Mouse (Mus musculus) testis, postnatal 10 days (tissue): ENCODE results near the gene Prkar2a.
"Not testable (repeated sequence)": the region's sequence is repeated elsewhere in the genome, so short reads cannot be mapped to it uniquely, and the experiment has no call there.

Experiments used
- DNase-seq: peaks from one replicate; pipeline ENCODE4 v3.0.0; 2021; ENCODE audit warnings: low spot score

Prkar2a gene

DNA sequence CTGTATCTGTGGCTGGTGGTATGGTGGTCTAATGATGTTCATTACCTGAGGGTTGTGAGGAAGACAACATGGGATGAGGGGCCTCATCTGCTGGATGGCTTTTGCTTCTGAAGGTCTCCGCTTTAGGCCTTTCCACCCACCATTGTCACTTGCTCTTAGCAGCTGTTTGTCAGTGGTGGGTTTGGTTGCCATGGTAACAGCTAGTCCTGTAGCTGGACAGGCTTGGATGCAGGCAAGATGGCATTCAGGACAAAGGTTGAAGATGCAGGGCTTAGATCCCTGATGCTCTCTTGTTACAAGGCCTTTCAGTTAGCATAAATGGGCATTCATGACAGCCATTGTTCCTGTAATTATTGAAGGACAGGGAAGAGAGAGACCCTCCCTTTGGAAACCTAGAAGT, at the start of gene Prkar2a:
Gene Prkar2a, plus strand, starts transcription at position 209 of the 400 bp plus-strand sequence.
- DNase-seq: no peak

DNA sequence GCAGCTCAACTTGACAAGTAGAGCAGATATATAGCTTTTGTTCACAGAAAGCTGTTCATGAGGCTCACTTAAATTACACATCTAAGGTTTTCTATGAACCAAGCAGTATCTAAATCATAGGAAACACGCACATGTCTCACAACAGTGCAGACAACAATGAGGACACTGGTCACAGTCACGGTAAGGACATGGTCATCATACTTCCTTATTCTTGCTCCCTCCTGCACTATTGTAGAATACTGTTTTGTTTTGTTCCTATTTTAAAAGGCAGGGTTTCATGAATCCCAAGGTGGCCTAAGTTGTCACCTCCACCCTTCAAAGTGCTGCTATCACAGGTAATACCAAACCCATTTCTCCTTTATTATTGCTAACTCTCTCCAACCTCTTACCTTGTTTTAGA, 49.3 kb upstream of the Prkar2a start:
- no peak for DNase-seq

DNA sequence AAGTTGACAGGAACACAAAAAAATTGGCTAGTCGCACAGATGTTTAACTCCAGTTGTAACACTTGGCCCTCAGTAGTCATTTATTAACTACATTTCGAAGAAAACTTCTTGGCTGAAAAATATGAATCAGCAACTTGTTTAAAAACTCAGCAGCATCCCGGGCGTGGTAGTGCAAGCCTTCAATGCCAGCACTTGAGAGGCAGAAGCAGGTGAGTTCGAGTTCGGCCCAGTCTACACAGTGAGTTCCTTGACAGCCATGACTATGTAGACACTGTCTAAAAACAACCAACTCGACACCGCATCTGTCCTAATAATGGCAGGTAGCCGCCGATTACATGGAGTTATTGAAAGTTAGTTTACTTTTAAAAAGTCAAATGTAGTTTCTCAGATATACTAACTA, 40.9 kb upstream of the Prkar2a start:
- no peak for DNase-seq

DNA sequence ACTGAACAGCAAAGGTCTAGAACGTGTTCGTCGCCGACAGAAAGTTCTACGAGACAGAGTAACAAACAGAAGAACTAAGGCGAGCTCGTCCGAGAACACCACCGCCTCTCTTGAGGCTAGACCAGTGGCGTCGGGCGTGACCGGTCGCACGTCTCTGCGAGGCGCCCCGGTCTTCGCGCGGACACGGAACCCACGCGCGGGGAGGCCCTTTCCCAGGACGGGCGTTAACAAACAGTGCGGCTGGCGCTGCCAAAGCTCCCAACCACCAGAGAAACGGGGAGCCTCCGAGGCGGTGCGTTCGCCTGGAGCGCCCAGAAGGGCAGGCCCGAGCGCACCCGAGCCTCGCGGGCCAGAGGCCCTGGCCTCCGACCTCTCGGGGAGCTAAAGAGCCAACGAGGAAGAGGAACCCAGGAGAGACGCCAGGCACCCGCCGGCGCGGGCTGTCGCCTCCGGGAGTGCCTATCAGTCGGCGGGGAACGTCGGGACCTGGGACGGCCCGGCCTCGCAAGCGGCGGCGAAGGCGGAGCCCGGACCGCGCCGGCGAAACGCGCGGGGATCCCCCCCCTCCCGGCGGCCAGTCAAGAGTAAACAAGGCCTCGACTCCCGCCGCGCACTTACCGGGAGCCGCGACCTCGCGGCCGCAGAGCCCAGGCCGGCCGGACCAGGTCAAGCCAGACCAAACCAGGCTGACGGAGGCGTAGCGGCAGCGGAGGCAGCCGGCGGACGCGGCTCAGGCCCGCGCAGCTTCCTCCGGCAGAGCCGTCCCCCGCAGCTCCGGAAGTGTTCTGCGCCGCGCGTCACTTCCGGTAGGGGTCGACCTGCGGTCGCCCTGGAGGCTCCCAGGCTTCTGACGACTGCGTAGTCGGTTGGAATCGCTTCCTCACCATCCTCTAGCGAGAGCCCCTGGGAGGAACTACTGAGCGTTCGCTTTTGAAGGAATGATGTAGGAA, 40.2 kb upstream of the Prkar2a start, which contains the start of gene Arih2:
Gene Arih2, minus strand, starts transcription at position 776 of the 950 bp plus-strand sequence.
- peak; percentile 92 for DNase-seq

DNA sequence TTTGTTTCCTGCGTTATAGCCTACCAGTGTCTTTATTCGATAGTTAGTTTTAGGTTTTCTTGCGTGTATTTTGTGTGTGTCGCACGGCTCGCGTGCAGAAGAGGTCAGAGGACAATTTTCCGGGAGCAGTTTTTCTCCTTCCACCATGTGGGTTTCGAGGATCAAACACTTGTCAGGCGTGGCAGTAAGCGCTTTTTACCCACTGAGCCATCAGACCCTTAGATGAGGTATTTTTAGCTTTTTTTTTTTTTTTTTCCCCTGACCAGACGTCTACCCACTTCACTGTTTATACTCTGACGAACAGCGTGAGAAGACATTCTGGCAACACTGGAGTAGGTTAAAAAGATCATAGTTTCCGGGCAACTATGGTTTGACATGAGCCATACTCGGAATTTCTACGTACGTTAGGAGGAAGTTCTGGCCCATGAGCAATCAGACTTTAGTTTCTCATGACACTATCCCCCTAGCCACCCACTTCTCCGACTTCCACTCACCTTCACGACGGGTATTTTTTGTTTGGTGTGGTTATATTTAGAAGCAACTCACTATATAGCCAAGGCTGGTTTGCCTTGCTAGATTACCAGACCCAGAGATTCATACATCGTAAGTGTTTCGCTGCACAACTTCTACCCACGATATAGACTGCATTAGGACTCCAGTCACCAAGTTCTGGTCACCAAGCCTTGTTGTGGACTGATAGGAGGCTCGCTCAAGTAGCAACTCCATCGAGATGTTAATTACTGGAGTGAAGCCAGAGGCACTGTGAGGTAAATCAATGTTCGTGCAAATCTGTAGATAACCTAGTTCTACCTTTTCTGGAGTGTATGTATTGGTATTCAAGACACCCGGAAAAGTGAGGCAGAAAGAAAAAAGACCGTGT, 39.3 kb upstream of the Prkar2a start:
- no peak for DNase-seq

DNA sequence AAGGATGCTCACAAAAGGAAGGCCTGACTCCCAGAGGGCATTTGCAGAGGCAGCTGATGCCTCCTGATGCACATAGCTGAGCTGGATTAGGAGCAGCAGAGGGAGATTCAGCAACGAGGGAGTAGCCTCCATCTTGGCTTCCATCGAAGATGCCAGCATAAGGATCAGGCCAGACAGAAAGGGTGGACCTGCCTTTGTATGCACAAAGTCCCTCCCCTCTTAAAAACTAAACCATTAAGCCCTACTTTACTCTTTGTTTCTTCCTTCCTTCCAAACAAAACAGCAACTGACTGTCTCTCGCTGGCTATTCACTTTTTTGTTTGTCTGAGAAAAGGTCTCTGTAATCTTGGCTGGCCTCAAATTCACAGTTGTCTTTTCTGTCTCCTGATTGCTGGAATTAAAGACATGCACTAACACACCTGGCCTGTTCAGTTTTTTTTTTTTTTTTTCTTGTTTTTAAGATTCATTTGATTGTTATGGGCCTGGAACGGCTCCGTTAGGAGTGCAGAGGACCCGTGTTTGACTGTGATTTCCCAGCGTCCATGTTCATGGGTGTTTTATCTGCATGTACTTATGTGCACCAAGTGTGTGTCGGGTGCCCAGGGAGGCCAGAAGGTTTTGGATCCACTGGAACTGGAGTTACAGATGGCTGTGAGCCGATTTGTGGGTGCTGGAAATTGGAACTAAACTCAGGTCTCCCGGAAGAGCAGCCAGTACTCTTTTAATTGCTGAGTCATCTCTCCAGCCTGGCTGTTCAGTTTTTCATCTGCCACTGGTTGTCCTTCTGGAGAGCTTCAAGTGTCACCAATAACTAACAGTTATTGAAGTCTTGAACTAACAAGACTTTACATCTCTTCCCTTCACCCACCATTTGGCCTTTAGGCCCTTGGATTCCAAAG, 34.3 kb upstream of the Prkar2a start:
- no peak for DNase-seq

DNA sequence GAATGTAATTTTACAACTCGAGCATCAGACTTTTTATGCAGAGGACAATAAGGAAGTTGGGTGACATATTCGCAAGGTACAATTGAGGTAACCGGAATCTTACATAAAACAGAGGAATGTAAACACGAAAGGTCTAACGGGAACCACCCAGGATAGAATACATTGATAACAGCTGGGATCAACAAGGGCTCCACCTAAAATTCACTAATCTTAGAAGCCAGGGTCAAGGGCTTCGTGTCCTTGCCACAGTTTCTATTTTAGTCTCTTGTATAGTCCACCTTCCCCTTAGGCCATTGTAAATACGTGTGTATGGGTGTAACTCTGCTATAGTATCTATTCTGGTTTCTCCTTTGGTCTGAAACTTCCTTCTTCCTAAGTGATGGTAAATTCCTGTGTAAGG, 33.2 kb upstream of the Prkar2a start:
- DNase-seq: not testable (repeated sequence)

DNA sequence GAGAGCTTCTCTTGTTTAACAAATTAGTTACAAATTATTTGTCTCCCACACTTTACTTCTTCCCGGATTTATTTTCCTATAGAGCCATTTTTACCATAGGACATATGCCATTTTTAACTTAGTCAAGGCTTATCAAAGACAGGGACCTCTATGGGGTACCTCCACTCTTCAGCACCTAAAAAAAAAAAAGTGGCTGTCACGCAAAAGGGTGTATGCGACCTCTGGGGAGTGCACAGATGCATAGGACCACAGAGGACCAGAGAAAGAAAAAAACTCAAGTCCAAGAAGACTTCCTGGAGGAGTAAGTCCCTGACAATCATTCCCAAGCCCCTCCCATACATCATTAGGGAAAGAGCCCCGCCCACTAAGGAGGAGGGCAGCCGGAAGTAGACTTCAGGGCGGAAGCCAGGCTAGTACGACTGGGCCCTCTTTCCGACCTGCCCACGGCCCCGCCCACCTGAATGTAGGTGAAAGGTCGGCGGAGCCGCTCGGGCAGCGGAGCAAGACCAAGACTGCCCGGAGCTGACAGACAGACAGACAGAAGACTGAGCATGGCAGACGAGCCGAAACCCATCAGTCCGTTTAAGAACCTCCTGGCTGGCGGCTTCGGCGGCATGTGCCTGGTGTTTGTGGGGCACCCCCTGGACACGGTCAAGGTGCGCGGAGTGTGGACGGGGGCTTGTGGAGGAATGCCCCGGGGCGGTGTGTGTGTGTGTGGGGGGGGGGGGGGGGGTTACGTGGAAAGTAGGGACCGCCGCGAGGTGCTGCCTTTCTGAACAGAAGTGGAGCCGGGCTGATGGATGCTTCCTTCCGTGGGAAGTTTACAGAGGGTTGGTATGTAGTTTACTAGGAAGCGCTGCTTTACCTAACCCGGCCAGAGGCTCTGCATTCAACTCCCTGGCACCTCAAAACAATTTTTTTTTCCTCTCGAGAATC, 27.2 kb upstream of the Prkar2a start, which contains the start of gene Slc25a20:
Gene Slc25a20, plus strand, starts transcription at position 412 of the 936 bp plus-strand sequence.
- peak; percentile 90 for DNase-seq

DNA sequence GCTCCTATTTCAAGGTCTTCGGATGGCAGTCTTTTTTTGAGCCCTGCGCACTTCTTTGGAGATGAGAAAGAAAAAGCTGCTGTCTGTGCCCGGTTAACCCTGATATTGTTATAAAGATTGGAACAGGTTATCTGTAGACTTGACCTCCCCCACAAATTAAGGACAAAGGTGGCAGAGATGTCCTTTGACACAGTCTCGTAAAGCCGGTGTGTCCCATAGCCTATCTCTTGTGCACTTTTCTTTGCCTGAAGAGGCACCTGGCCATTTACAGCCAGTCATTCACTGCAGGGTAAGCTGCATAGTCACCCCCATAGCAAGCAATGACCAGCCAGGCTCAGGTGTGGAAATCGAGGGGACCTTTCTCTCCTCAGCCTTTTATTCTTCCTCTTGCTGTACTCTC, 26.5 kb upstream of the Prkar2a start:
- DNase-seq: no peak

DNA sequence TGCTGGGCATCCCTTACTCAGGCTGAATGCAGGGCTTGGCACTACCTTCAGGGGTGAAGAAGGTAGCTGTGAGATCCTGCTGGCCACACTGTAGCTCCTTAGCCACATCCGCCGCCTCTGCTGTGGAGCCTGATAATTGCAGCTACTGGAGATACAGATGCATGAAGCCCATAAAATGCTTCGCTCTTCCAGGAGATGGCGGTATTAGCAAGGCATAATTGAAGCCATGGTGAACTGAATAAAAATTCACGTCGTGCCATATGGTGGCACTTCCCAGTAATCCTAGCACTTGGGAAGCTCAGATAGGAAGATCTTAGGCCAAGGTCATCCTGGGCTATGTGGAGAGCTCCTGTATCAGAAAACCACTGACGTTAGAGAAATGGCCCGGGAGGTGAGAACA, 19.2 kb upstream of the Prkar2a start:
- no peak for DNase-seq

DNA sequence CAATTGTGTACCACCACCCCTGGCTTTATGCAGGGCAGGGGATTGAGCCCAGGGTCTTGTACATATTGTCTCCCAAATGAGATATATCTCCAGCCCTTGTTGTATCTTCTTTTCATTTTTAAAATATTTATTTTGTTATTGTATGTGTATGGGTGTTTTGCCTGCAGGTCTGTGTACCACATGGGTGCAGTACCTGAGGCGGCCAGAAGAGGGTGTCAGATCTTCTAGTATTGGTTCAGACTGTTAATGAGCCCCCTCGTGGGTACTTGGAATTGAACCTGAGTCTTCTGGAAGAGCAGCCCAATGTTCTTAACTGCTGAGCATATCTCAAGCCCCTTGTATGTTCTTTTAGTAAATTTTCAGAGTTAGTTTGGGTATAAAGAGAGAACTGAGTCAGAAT, 16.0 kb upstream of the Prkar2a start:
- DNase-seq: peak; percentile 66

DNA sequence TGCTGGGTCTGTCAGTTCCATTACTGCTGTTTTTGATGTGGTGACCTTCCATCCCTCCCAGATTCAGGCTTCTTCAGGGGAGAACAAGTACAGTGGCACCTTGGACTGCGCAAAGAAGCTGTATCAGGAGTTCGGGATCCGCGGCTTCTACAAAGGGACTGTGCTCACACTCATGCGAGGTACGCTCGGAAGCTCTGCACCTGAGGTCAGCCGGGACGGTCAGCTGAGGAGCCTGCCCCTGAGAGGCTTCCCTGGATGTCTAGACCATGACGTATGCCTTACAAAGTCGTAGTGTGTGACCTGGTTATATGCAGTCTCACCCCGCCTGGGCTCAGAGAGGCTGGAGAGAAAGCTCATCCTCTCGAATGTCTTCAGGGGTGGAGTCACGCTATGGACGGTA, 9.1 kb upstream of the Prkar2a start:
- no peak for DNase-seq

DNA sequence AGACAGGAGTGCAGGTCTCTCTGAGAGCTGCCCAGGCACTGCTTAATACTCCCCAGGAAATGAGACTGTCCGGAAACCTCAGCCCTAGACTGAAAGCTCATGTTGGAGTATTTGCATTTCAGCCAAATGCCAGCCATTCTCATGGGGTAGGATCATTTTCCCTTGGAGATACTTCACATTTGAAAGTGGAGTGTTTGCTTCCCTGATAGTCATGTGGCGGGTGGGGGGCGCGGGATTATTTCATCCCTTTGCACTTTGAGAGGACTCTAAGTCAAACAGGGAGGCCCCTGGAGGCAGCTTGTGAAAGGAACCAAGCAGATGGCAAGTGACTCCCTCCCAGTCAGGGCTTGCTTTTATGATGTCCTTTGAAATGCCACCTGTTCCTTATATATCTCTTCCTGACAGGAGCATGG, 2.6 kb upstream of the Prkar2a start:
- no peak for DNase-seq

DNA sequence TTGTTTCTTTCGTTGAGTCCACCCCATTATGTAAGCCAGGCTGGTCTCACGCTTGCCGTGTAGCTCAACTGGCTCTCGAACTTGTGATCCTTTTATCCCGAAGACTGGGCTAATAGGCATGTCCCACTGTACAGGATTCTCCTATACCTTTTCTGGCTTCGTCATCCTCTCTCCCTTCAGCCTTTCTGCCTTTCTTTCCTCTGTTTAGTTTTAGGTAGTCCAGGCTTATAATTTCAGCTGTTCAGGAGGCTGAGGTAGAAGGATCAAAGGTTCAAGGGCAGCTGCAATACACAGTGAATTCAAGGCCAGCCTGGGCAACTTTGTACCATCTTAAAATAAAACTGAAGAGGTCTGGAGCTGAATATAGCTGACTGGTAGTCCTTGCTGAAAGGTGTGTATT, 1.9 kb upstream of the Prkar2a start:
- no peak for DNase-seq

DNA sequence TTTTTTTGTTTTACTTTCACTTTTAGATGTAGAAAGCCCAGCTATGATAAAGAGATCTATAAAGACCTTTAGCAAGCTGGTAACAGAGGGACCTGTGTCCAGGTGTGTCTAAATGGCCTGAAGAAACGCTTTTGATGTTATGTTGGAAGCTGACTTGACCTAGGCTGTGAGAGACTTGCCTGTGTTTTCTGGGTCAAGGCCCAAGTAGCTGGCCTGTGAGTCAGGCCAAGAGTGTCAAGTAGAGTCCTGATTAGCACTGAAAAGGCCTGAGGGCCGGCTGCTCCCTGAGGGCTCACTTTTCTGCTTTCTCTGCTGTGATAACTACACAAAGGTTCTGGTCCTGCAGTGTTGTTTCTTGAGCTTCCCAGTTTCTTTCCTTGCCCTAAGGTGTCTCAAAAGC, 1.4 kb upstream of the Prkar2a start:
- DNase-seq: no peak

DNA sequence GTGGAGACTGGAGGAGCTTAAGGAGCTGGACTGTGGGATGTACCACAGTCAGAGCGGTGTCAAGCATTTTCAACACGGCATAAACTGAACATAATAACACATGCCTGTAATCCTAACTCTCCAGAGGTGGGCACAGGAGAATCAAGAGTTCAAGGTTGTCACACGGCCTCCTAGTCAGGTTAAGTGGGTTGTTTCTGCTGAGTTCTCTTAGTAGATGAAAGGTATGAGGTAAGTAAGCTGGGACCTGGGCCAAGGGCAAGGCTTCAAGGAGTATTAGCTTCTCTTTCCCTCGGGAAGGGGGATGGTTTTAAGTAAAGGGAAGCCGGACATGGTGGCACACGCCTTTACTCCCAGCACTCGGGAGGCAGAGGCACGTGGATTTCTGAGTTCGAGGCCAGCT, 663 bp upstream of the Prkar2a start:
- no peak for DNase-seq

DNA sequence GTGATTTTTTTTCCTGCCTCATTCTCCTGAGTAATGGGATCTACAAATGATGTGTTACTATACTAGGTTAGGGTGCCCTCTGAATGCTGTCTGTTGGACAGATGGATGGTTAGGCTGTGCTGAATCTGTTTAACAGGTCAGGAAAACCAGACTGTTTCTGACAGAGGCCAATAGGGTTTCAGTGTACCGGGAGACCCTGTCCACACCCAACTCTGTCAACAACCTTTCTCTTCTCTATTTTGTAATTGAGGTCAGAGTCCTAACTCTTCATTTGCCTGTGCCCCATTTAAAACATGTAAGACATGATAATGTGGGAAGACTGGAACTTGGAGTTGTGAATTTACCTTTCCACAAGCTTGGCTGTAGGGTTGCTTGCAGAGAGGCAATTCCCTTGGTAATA, 879 bp downstream of the Prkar2a start:
- DNase-seq: no peak

DNA sequence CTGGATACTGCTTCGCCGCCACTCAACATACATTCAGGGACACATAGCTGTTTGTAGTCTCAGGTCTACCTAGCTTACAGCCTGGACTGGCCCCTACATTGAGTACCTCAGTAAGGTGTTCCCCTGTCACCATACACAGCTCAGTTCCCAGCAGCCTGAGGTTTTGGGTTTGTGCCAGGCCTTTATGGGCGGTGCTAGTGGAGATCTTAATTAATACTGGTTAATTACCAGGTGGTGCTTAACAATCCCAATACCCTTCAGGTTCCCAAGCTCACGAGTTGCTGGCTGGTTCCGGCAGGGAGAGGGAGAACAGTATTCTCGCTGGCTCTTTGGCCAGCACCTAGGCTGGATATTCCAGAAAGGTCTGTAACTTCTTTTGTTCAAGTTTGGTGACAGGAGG, 1.8 kb downstream of the Prkar2a start:
- DNase-seq: no peak

DNA sequence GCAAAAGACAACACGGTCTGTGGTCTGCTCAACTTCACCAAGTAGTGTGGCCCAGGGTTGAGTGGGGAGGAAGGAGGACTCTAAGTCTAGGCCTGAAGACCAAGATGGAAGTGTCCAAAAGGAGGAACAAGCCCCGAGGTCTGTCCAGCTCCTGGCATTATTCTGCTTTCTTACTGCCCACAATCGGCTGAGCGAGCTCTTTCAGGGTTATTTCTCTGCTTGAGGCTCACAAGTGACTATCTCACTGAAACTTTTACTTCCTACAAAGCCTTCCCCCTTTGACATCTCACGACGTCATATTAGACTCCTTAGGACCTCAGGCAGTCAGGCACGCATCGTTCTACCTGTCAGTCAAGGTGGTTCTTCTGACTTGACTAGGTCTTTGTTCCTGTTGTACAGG, 2.3 kb downstream of the Prkar2a start:
- no peak for DNase-seq

DNA sequence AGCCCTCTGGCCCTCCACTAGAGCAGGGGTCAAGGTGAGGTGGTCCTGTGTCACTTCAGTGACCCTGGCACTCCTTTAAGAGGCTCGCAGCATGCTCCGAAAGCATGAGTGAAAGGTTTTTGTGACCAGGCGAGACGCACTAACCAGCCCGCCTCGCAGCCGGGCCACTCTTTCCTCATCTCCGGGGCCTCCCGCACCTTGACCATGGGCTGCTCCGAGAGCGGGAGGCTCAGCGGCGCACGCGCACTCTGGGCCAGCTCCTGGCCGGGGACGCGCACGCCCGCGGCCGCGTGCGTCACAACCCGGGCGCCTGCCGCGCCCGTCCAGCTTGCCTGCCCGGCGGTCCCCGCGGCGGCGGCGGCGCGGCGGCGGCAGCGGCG, 2.7 kb downstream of the Prkar2a start:
- peak; percentile 91 for DNase-seq
